Mouse (Mus musculus) hematopoietic stem cell, adult 5-6 weeks (primary cell): ENCODE measurements around the gene Pgp. TPM values are rescaled to one million over a fixed set of nuclear protein-coding genes. Genes with fewer than 3 reads are reported as not detected.
A peak's percentile ranks its signal among the peaks of the same experiment; 100 is the strongest.
"Not testable (repeated sequence)": the region's sequence is repeated elsewhere in the genome, so short reads cannot be mapped to it uniquely, and the experiment has no call there.

ENCODE experiments used
- ATAC-seq, 2 experiments: fragments of 125-278 bp in 1 of 2; replicated peaks in 1 of 2; 2 replicates each; pipeline ENCODE4 v1.8.0; 2016 to 2017; ENCODE audit warnings: inconsistent platforms in 2 of 2, mild to moderate bottlenecking in 2 of 2, moderate number of reproducible peaks in 2 of 2, low read depth in 1 of 2, moderate TSS enrichment in 1 of 2; ENCODE audit not compliant: low FRiP score in 2 of 2, poor library complexity in 2 of 2, severe bottlenecking in 2 of 2, insufficient read depth in 1 of 2, low TSS enrichment in 1 of 2
- total RNA-seq: library from RNA; stranded (forward); fragments of 172-1452, 232-1000 nt; gene quantifications from 2 replicates; pipeline ENCODE4 v1.2.3, GENCODE M21; 2017

Pgp gene
- 12.9 and 13.3 TPM in 2 replicates for total RNA-seq

DNA sequence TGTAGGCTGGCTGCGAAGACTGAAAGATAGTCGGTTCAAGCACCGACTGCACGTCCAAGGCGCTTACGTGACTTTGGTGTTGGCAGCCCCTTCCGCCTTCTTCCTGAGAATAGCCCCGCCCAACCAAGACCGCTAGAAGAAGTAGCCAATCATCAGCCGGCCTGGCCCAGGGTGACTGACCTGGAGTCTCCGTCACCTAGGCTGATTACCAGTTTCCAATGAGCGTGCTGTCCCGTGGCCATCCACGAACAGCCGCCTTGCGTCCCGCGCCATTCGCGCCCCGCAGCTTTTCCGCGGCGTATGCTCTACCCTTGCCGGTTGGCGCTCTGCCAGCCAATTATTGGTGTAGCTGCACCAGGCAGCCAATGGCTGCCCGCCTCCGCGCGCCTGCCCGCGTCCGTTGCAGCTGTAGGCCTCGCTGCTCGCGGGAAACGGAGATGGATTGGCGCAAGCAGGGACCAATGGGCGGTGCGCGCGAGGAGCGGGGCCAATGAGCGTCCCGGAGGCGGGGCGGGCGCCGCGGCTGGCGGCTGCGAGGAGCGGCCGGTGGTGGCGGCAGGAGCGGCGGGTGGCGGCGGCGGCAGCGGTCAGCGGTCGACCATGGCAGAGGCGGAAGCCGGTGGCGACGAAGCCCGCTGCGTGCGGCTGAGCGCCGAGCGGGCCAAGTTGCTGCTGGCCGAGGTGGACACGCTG lies at the start of gene Pgp, which contains the start of gene E4f1:
TSS of gene Pgp (plus strand) at position 483 of the 693 bp plus-strand sequence.
TSS of gene E4f1 (minus strand) at position 404 of the 693 bp plus-strand sequence.
- ATAC-seq = peak; percentile 95 to 97

DNA sequence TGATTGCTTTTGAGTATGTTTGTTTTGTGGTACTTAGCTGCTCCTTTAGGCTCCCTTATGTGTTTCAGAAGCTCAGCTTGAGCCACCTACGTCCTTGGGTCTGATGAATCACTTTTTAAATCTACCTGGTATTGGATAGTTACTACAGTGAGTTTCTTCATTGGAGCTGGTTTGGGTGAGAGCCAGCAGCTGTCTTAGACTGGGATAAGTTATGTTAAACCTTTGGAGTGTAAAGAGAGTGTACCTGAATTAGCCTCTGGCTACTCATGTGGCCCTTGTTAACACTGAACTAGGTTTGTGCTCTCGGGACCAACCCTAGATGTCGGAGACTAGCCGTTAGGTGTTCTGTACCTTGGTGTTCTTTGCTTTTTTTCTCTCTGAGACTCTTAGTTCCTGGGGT lies 47.1 kb upstream of the Pgp start:
- no peak for ATAC-seq

DNA sequence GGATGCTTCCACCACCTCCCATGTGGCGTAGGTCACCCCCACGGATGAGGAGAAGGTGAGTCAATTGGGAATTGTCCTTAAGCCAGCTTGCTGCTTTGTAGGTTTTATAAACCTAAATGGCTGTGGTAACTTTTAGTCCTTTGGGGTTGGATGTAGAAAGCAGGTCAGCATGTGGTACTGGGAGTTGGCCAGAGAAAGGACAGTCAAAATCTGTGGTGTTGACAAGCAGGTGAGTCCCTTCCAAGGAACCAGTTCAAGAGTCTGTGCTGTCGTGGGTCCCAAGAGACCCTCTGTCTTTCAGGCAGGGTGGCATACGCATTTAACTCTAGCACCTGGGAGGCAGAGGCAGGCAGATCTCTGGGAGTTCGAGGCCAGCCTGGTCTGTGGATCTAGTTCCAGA lies 45.7 kb upstream of the Pgp start:
- ATAC-seq = no peak

DNA sequence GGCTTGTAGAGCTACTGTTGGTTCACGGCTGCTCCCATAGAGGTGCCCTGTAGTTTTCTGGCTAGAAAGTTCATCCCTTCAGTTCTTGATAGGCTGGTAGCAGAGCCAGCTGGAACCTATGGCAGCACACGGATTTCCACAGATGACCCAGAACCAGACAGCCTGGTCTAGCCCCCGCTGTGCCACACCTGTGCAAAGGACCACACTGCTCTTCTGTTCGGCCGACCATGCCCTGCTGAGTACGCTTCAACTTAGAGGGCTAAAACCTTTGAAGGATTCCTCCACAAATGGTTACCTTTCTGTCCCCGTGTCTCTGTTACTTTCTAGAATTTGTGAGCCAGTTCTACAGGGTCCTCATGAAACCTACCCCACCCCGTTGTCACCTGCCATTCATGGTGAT lies 44.9 kb upstream of the Pgp start:
- ATAC-seq = not testable (repeated sequence)

DNA sequence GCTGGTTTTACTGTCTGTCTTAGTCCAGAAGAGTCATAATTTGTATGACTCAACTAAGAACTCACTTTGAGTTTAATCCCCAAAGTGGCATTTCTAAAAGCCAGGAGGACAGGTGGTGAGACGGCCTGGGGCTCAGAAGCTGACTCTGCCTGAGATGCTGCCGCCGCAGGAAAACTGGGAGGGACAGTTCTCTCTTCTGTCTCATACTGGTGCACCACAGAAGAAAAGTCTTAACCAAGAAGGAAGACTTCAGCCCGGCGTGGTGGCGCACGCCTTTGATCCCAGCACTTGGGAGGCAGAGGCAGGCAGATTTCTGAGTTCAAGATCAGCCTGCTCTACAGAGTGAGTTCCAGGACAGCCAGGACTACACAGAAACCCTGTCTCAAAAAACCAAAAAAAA lies 44.3 kb upstream of the Pgp start:
- ATAC-seq = no peak

DNA sequence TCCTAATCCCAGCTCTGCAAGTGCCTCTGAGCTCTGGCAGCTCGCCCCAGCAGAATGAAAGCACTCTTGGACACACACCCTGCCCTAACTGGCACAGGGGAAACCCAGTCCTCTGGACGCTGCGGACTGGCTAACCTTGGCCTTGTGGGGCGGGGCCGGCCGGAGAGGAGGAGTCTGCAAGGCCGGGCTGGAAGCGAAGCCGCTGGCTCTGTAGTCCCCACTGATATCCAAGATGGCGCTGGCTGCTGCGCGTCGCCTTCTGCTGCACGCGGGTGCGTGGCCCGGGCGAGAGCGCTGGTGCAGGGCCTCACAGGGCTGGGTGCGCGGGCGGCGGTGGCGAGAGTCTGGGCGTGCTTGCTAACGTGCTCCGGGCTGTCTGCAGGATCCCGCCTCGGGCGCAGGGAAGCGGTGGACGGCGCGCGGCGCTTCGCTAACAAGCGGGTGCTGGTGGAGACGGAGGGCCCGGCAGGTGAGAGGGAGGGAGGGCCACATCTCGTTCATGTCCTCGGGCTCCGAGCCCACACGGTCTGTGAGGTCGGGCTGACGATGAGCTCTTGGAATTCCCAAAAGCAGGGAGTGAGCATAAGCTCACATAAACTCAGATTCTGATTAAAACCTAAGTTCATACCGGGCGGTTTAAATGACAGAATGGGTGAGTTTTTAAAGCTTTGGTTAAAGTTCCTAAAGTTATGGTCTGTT lies 43.6 kb upstream of the Pgp start, which contains the start of gene Eci1:
TSS of gene Eci1 (plus strand) at position 171 of the 699 bp plus-strand sequence.
- peak; percentile 98 for ATAC-seq

DNA sequence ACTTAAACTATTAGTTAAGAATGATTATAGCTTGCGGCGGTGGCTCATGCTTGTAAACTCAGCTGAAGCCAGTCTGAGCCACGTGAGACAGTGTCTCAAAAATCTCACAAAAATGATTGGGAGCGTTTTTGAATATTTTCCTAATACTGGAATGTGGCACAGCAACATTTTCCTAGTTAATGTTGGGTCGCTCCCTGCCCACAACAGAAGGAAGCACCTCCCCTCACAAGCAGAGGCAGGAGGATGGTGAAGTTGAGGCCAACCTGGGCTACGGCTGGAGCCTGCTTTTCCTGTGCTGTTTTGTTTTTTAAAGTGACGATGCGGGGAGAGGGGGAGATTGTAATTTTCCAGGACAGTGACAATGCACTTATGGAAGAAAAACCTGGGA lies 43.0 kb upstream of the Pgp start:
- no peak for ATAC-seq

DNA sequence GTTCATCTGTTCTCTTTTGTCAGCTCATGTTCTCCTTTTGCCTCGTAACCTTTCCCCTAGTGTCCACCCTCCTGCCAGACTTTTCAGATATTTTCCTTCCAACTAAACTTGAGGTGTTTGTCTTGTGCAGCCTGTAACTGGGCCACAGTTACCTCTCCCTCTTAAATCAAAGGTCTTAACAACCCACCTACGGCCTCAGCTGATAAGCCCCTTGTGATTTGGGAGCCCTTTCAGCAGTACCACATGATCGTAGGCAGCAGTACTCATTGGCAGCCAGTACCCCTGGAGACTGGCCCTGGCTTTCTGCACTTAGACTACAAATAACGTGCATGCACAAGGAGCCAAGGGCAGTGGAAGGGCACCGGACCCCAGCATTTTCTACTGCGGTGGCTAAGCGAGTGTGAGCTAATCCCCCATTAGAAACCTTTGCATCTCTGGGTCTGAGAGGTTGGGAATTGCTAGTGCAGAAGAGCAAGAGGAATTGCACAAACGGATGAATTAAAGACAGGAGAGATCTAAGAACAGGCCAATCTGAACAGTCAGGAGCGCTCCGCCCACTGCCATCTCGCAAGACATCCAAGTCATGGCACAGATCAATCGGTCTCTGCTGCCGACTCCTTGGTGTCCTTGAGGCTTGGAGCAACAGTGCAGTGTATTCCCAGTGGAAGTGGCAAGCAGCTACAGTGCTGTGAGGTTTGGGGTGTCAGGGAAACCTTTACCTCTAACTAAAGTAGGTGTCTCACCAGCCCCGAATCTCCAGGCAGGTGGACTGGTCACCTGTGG lies 40.8 kb upstream of the Pgp start:
- ATAC-seq = no peak

DNA sequence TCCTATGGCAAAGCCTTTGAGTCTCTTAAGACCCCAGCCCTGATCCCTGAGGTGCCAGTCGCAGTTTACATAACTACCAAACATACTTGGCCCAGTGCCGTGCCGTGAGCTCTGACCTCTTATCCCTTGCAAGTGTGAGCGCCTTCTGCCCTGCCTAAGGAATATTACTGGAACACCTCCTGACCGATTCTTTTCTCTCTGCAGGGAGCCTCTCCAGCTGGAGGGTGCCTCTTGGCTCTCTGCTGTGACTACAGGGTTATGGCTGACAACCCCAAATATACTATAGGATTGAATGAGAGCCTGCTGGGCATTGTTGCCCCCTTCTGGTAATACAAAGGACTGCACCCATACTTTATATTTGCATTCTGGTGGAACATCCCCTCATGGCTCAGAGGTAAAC lies 33.2 kb upstream of the Pgp start:
- peak; percentile 72 to 78 for ATAC-seq

DNA sequence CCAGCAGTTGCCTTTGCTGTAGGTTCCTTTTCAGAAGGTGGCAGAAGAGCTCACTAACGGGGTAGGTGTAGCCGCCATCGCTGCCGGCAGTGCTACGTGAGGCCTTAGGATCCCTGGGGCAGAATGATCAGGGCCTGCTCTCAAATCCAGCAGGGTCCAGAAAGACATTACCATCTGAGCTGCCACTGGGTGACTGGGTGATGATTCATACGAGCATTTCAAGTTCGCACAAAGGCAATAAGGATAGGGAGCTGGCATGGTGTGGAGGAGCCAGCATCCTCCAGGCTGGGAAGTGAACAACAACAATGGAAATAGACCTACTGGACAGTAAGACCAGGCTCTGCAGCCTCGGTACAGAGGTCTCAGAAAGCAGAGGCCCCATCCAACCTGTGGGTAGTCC lies 29.8 kb upstream of the Pgp start:
- no peak for ATAC-seq

DNA sequence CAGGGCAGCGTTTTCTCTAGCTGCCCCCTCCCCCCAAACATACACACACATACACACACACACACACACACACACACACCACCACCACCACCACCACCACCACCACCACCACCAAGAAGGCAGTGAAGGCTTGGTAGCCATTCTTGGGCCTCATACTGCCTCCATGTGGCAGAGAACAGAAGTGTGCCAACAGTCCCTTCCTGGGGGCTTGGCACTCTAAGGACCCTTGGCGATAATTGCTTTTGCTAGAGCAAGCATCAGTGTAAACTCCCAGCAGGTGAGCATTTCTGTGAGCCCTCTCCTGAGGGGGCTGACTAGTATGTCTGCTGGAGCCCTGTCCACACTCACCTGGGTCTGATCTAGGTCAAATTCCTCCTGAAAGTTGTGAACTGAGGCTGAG lies 29.0 kb upstream of the Pgp start:
- ATAC-seq = no peak

DNA sequence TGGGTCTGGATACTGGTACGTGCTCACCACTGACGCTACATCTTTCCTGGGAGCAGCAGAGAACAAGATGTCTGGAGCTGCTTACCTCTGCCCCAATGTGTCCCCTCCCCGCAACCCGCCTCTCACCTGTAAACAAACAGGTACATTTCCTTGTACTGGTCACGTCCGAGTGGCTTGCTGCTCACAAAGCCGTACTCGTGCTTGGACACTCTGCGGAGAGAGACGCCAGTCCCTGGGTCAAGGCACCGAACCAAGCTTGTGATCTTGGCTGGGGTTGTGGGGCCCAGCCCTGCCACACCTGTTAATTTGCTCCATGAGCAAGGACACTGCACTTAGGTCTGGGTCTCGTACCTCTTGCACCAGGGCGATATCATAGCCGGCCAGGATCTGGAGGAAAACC lies 28.1 kb upstream of the Pgp start:
- no peak for ATAC-seq

DNA sequence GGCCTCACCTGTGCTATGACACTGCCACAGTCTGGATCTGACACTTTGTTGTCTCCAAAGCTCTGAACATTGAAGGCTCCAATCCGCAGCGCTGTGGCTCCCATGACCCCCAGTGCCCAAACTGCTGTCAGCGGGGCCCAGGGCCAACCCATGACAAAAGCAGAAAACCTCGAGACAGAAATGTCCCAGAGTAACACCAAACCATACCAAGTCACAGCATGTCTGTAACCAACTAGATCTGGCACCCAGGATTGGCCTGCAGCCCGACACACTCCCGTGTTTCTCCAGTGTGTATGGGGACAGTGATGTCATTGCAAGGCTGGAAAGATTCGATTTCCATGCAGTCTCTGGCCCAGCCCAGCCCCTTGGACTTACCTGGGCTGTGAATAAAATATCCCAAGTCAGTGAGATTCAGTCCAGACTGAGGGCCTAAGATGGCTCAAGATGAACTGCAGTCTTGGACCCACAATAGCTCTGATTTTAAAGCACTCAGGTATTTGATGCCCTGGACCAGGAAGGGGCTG lies 27.5 kb upstream of the Pgp start, which contains the start of gene Dnase1l2:
TSS of gene Dnase1l2 (minus strand) at position 474 of the 524 bp plus-strand sequence.
- ATAC-seq = no peak

DNA sequence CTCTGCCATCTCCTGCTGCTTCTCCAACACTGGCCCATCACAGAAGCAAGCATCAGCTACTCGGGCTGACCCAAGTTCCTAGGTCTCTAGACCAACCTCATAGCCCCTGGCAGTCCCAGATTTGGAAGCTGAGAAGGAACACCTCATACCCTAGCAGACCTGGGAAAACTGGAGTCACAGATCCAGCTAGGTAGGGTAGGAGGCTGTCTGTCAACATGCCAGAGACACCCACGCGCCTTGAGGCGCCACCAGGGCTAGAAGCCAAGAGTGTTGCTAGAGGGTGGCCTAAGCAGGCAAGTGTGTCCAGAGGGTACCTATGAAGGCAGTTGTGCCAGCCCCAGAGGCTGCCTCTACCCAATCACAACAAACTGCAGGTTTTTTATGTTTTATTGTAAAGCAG lies 26.8 kb upstream of the Pgp start:
- no peak for ATAC-seq

DNA sequence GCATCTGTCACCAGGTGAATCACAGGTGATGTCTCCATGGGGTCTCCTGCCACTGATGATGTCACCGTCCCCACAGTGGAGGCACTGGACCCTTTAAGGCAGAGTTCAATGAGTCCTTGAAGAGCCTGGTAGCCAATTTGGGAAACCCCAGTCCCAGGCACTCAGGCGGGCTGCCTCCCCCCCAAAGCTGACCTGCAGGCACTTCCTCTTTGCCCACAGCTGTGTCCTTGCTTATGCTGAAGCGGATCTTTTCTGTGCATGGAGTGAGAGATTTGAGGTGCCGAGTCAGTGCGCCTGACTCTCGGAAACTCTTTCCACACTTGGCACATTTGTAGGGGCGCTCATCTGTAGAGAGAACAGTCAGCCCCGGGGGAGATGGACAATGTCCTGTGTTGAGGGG lies 23.6 kb upstream of the Pgp start:
- peak; percentile 25 to 43 for ATAC-seq

DNA sequence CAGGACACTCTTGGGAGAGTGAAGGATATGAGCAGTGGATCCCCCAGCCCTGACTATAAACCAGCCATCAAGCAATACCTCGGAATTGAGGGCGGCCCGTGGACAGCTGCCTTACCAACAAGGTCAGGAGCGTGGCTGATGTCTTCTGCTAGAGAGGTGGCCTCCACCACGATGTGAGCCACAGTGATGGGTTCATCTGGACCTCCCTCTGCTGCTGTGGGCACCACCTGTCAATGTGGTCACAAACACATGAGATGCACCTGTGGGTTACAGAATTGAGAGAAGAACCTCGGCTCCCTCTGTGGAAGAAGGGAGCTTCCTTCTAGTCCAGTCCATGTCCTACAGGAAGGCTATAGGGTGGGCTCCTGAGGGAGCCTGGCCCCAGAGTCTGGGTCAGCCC lies 20.7 kb upstream of the Pgp start:
- ATAC-seq = no peak

DNA sequence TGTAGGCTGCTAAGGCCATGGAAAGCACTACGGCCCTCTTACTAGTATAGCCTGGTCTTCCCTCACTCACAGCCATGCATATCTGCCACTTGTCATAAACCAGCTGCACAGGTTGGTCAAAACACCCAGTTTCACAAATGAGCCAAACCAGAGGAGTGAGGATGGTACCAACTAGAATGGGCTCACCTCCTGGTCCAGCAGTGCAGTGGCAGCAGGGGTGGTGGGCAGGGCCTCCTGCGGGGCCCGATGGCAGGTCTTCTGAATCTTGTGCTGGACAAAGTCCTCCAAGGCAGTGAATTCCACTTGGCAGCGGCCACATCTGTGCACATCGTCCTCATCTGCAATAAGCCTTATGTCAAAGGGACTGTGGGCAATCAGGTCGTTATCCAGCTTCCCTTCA lies 19.0 kb upstream of the Pgp start:
- ATAC-seq = no peak

DNA sequence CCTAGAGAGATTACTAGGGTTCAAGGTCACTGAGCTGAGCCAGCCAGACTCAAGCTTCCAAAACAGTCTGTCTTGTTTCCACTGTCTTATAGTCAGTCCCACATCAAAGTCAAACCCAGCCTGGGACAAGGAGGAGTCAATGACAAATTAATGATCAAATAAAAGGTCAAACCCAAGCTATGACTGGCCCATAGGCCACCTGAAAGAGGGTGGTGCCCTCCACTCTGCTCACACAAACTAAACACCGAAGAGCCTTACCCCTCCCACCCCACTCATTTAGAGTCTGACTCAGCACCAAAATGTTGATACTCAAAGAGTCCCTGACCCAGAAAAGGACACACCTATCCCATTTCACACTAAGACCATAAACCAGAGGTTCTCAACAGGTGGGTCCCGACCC lies 16.8 kb upstream of the Pgp start:
- no peak for ATAC-seq
